Mouse (Mus musculus) ZHBTc4 (cell line): ENCODE measurements around the gene Acsl3.

Source experiments
- DNase-seq: peaks from one replicate; pipeline ENCODE4 v3.0.0-alpha.2; 2011; ENCODE audit warnings: low read depth, low spot score

Acsl3 gene

GRCm38 (mm10) chr1:78686872-78687271, 29.2 kb downstream of the Acsl3 start:
- DNase-seq: peak; percentile 34

GRCm38 (mm10) chr1:78688149-78688548, 30.5 kb downstream of the Acsl3 start:
- DNase-seq: no peak

GRCm38 (mm10) chr1:78694503-78695258, 37.1 kb downstream of the Acsl3 start:
- no peak for DNase-seq

- DNase-seq: no peak
Observed at GRCm38 (mm10) chr1:78696305-78696704, 38.7 kb downstream of the Acsl3 start.

GRCm38 (mm10) chr1:78696903-78697302, 39.3 kb downstream of the Acsl3 start:
- peak; percentile 12 for DNase-seq

- no peak for DNase-seq
Observed at GRCm38 (mm10) chr1:78698138-78698537, 40.5 kb downstream of the Acsl3 start.

- no peak for DNase-seq
Observed at GRCm38 (mm10) chr1:78701740-78702139, 44.1 kb downstream of the Acsl3 start.

- DNase-seq: no peak
Observed at GRCm38 (mm10) chr1:78702282-78702963, 44.8 kb downstream of the Acsl3 start.

GRCm38 (mm10) chr1:78702964-78703285, 45.3 kb downstream of the Acsl3 start:
- DNase-seq: no peak

GRCm38 (mm10) chr1:78706338-78706737, 48.7 kb downstream of the Acsl3 start:
- DNase-seq: no peak

GRCm38 (mm10) chr1:78707280-78707679, 49.7 kb downstream of the Acsl3 start:
- DNase-seq: peak; percentile 42

GRCm38 (mm10) chr1:78710026-78710425, 52.4 kb downstream of the Acsl3 start:
- DNase-seq: no peak

GRCm38 (mm10) chr1:78710613-78711329, 53.1 kb downstream of the Acsl3 start:
- no peak for DNase-seq

- peak; percentile 88 for DNase-seq
Observed at GRCm38 (mm10) chr1:78724458-78725190, 67.0 kb downstream of the Acsl3 start.

- no peak for DNase-seq
Observed at GRCm38 (mm10) chr1:78725191-78725490, 67.5 kb downstream of the Acsl3 start.

GRCm38 (mm10) chr1:78725617-78726223, 68.1 kb downstream of the Acsl3 start:
- no peak for DNase-seq

- no peak for DNase-seq
Observed at GRCm38 (mm10) chr1:78730114-78730720, 72.6 kb downstream of the Acsl3 start.

GRCm38 (mm10) chr1:78732290-78732689, 74.7 kb downstream of the Acsl3 start:
- no peak for DNase-seq

- peak; percentile 16 for DNase-seq
Observed at GRCm38 (mm10) chr1:78734261-78735000, 76.8 kb downstream of the Acsl3 start.

- DNase-seq: no peak
Observed at GRCm38 (mm10) chr1:78737646-78738045, 80.0 kb downstream of the Acsl3 start.

GRCm38 (mm10) chr1:78740676-78741075, 83.1 kb downstream of the Acsl3 start:
- DNase-seq: peak; percentile 6
